Mouse (Mus musculus): ENCODE data around the gene Nuak1.

GRCm38 (mm10) chr10:84379366-84379765 is 61.0 kb downstream of the Nuak1 start:
- TF ChIP-seq CTCF (IDR thresholded peaks at IDR 0.05; ENCODE audit: borderline replicate concordance, control insufficient read depth, extremely low read depth, insufficient read depth, low read length, poor library complexity) = no peak
- no peak for TF ChIP-seq POLR2A (IDR thresholded peaks at IDR 0.05; ENCODE audit: control insufficient read depth, extremely low read depth, insufficient read depth, low read length, poor library complexity)

Data from thymus, adult 2 months (tissue).